Mouse (Mus musculus): ENCODE measurements at regions not wholly inside any gene's neighbourhood (a gene's known extent, or its start where the extent isn't known, plus 50 kb on each side); places are given as distances from the start of the nearest gene placed in this dataset.

- no peak overlapping the region for H3K9ac ChIP-seq
- no peaks in the 10 kb centered on the region for H3K4me1 ChIP-seq (replicated peaks)
- ATAC-seq (replicated peaks; ENCODE audit: insufficient number of reproducible peaks, insufficient read depth, low FRiP score, low read depth): no peak
- whole genome bisulfite sequencing: 78% methylated on average over 4 of the region's 4 CpGs
- H3K4me3 ChIP-seq: no peak overlapping the region
- H3K36me3 ChIP-seq: no peaks in the 10 kb centered on the region
- H3K27me3 ChIP-seq: no peaks in the 10 kb centered on the region
- H3K4me2 ChIP-seq: no peak overlapping the region
- no peak overlapping the region for H3K27ac ChIP-seq
- H3K9me3 ChIP-seq (replicated peaks): no peaks in the 10 kb centered on the region
Observed at GRCm38 (mm10) chr14:97435453-97436233, 733.9 kb downstream of the Dach1 start.

GRCm38 (mm10) chr14:97431221-97431620, 738.3 kb downstream of the Dach1 start:
- Histone ChIP-seq H3K36me3 (no peaks in the 10 kb centered on the region), H3K9me3 (replicated peaks) (no peaks in the 10 kb centered on the region), H3K27me3 (no peaks in the 10 kb centered on the region), H3K4me3 (no peak overlapping the region), H3K9ac (no peak overlapping the region), H3K4me1 (replicated peaks) (no peaks in the 10 kb centered on the region), H3K4me2 (no peak overlapping the region), H3K27ac (no peak overlapping the region)
- 78% methylated on average over 3 of the region's 3 CpGs for WGBS
- no peak for ATAC-seq (replicated peaks; ENCODE audit: insufficient number of reproducible peaks, insufficient read depth, low FRiP score, low read depth)

GRCm38 (mm10) chr14:97403176-97403795, 766.3 kb downstream of the Dach1 start:
- H3K36me3 ChIP-seq: no peaks in the 10 kb centered on the region
- 55% methylated on average over 3 of the region's 3 CpGs for WGBS
- H3K4me2 ChIP-seq: no peak overlapping the region
- ATAC-seq (replicated peaks; ENCODE audit: insufficient number of reproducible peaks, insufficient read depth, low FRiP score, low read depth): no peak
- H3K4me1 ChIP-seq (replicated peaks): no peaks in the 10 kb centered on the region
- no peaks in the 10 kb centered on the region for H3K27me3 ChIP-seq
- no peak overlapping the region for H3K4me3 ChIP-seq
- H3K27ac ChIP-seq: no peak overlapping the region
- H3K9ac ChIP-seq: no peak overlapping the region
- no peaks in the 10 kb centered on the region for H3K9me3 ChIP-seq (replicated peaks)

- WGBS: 59% methylated on average over 7 of the region's 7 CpGs
- Histone ChIP-seq H3K27ac (no peak overlapping the region), H3K9ac (no peak overlapping the region), H3K4me1 (replicated peaks) (no peaks in the 10 kb centered on the region), H3K9me3 (replicated peaks) (no peaks in the 10 kb centered on the region), H3K4me2 (no peak overlapping the region), H3K4me3 (no peak overlapping the region), H3K36me3 (no peaks in the 10 kb centered on the region), H3K27me3 (no peaks in the 10 kb centered on the region)
- ATAC-seq (replicated peaks; ENCODE audit: insufficient number of reproducible peaks, insufficient read depth, low FRiP score, low read depth): no peak
Observed at GRCm38 (mm10) chr14:97396385-97396784, 773.2 kb downstream of the Dach1 start.

- 82% methylated on average over 7 of the region's 7 CpGs for WGBS
- no peak overlapping the region for H3K27ac ChIP-seq
- H3K9me3 ChIP-seq (replicated peaks): no peaks in the 10 kb centered on the region
- no peaks in the 10 kb centered on the region for H3K4me1 ChIP-seq (replicated peaks)
- ATAC-seq (replicated peaks; ENCODE audit: insufficient number of reproducible peaks, insufficient read depth, low FRiP score, low read depth): no peak
- H3K9ac ChIP-seq: no peak overlapping the region
- no peaks in the 10 kb centered on the region for H3K27me3 ChIP-seq
- H3K4me3 ChIP-seq: no peak overlapping the region
- H3K36me3 ChIP-seq: no peaks in the 10 kb centered on the region
- no peak overlapping the region for H3K4me2 ChIP-seq
Observed at GRCm38 (mm10) chr14:97395750-97396377, 773.7 kb downstream of the Dach1 start.

GRCm38 (mm10) chr14:97389005-97389404, 780.6 kb downstream of the Dach1 start:
- no peaks in the 10 kb centered on the region for H3K36me3 ChIP-seq
- H3K9ac ChIP-seq: no peak overlapping the region
- H3K4me2 ChIP-seq: no peak overlapping the region
- 57% methylated on average over 2 of the region's 2 CpGs for WGBS
- no peaks in the 10 kb centered on the region for H3K4me1 ChIP-seq (replicated peaks)
- no peaks in the 10 kb centered on the region for H3K9me3 ChIP-seq (replicated peaks)
- no peak overlapping the region for H3K4me3 ChIP-seq
- ATAC-seq (replicated peaks; ENCODE audit: insufficient number of reproducible peaks, insufficient read depth, low FRiP score, low read depth): no peak
- H3K27me3 ChIP-seq: no peaks in the 10 kb centered on the region
- no peak overlapping the region for H3K27ac ChIP-seq

DNA sequence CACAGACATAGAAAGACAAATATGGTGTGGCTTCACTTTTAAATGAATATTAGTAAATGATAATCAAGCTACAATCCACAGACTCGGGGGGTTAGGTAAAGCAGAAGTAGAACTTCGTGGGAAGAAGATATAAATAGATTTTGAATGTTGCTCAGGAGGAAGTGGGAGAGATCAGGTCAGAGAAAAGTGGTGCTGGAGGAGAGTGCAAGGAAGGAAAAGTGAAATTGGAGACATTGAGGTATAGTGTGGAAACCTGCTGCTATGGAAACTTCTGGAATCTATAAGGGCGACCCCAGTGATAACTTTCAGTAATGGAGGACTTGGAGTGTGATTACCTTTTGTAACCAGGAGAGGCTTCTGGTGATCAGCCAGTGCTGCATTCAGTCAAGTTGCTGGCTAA, 789.4 kb downstream of the Dach1 start:
- H3K4me3 ChIP-seq: no peak overlapping the region
- H3K27ac ChIP-seq: no peak overlapping the region
- no peaks in the 10 kb centered on the region for H3K36me3 ChIP-seq
- no peaks in the 10 kb centered on the region for H3K27me3 ChIP-seq
- no peak overlapping the region for H3K4me2 ChIP-seq
- H3K9ac ChIP-seq: no peak overlapping the region
- no peak for ATAC-seq (replicated peaks; ENCODE audit: insufficient number of reproducible peaks, insufficient read depth, low FRiP score, low read depth)
- no peaks in the 10 kb centered on the region for H3K9me3 ChIP-seq (replicated peaks)
- 48% methylated on average over 3 of the region's 3 CpGs for WGBS
- no peaks in the 10 kb centered on the region for H3K4me1 ChIP-seq (replicated peaks)

DNA sequence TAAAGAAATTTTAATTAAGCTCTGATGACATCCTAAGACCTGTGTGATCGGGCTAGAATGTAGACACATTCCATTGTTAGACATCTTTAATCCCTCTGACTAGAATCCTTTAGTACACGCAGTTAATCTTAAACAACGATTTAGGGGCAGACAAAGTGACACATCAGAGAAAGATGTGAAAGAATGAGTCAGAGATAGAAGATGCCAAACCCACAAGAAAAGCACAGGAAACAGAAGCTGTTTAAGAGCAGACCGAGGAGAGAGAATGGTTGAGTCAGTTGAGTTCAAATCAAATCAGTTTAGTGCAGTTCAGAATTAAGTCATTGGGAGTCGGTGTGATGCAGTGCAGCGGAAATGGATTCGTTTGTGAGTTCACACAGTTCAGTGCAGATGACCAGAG, 812.6 kb downstream of the Dach1 start:
- no peak overlapping the region for H3K4me2 ChIP-seq
- no peak overlapping the region for H3K9ac ChIP-seq
- H3K9me3 ChIP-seq (replicated peaks): no peaks in the 10 kb centered on the region
- no peak for ATAC-seq (replicated peaks; ENCODE audit: insufficient number of reproducible peaks, insufficient read depth, low FRiP score, low read depth)
- no peak overlapping the region for H3K4me3 ChIP-seq
- no peaks in the 10 kb centered on the region for H3K4me1 ChIP-seq (replicated peaks)
- WGBS: 77% methylated on average over 7 of the region's 7 CpGs
- H3K27me3 ChIP-seq: no peaks in the 10 kb centered on the region
- no peaks in the 10 kb centered on the region for H3K36me3 ChIP-seq
- H3K27ac ChIP-seq: no peak overlapping the region

GRCm38 (mm10) chr14:97347970-97348369, 821.6 kb downstream of the Dach1 start:
- 72% methylated on average over 2 of the region's 2 CpGs for WGBS
- no peaks in the 10 kb centered on the region for H3K4me1 ChIP-seq (replicated peaks)
- H3K27ac ChIP-seq: no peak overlapping the region
- no peaks in the 10 kb centered on the region for H3K36me3 ChIP-seq
- H3K4me2 ChIP-seq: no peak overlapping the region
- ATAC-seq (replicated peaks; ENCODE audit: insufficient number of reproducible peaks, insufficient read depth, low FRiP score, low read depth): no peak
- no peak overlapping the region for H3K4me3 ChIP-seq
- no peak overlapping the region for H3K9ac ChIP-seq
- no peaks in the 10 kb centered on the region for H3K9me3 ChIP-seq (replicated peaks)
- H3K27me3 ChIP-seq: no peaks in the 10 kb centered on the region

GRCm38 (mm10) chr14:97331388-97331787, 812.5 kb upstream of the Klhl1 start:
- WGBS: 9% methylated on average over 2 of the region's 2 CpGs
- Histone ChIP-seq H3K4me1 (replicated peaks) (no peaks in the 10 kb centered on the region), H3K9ac (no peak overlapping the region), H3K4me3 (no peak overlapping the region), H3K27ac (no peak overlapping the region), H3K27me3 (no peaks in the 10 kb centered on the region), H3K9me3 (replicated peaks) (no peaks in the 10 kb centered on the region), H3K36me3 (no peaks in the 10 kb centered on the region), H3K4me2 (no peak overlapping the region)
- no peak for ATAC-seq (replicated peaks; ENCODE audit: insufficient number of reproducible peaks, insufficient read depth, low FRiP score, low read depth)

GRCm38 (mm10) chr14:97329979-97330378, 811.1 kb upstream of the Klhl1 start:
- H3K9me3 ChIP-seq (replicated peaks): no peaks in the 10 kb centered on the region
- 73% methylated on average over 3 of the region's 3 CpGs for WGBS
- no peak for ATAC-seq (replicated peaks; ENCODE audit: insufficient number of reproducible peaks, insufficient read depth, low FRiP score, low read depth)

More at GRCm38 (mm10) chr14:97329979-97330378, 811.1 kb upstream of the Klhl1 start:
- H3K4me1 ChIP-seq (replicated peaks): no peaks in the 10 kb centered on the region
- H3K27ac ChIP-seq: no peak overlapping the region
- no peaks in the 10 kb centered on the region for H3K36me3 ChIP-seq
- H3K4me3 ChIP-seq: no peak overlapping the region
- H3K4me2 ChIP-seq: no peak overlapping the region
- H3K27me3 ChIP-seq: no peaks in the 10 kb centered on the region
- no peak overlapping the region for H3K9ac ChIP-seq

All from heart, embryonic 15.5 days (tissue).